Mouse (Mus musculus) midbrain, embryonic 12.5 days (tissue): ENCODE results near the gene Eif1b. TPM values are rescaled to one million over a fixed set of nuclear protein-coding genes. Genes with fewer than 3 reads are reported as not detected.

Source experiments
- ATAC-seq: fragments of 200-750 bp; cut with Nextera tagmentation; 2 replicates; pipeline ENCODE4 v1.8.0; 2017; ENCODE audit warnings: low read depth, moderate TSS enrichment, moderate library complexity; ENCODE audit not compliant: low FRiP score
- H3K27ac ChIP-seq: fragments of 300-500 bp; sonication (generic); replicated peaks from 2 replicates; pipeline ENCODE4 v1.5.1; 2016; ENCODE audit warnings: mild to moderate bottlenecking
- H3K27me3 ChIP-seq: fragments of 300-500 bp; sonication (generic); 2 replicates; pipeline ENCODE4 v1.6.1; 2016; ENCODE audit warnings: mild to moderate bottlenecking
- H3K36me3 ChIP-seq: fragments of 300-500 bp; sonication (generic); 2 replicates; pipeline ENCODE4 v1.6.1; 2016
- H3K4me1 ChIP-seq: fragments of 300-500 bp; sonication (generic); 2 replicates; pipeline ENCODE4 v1.6.1; 2016
- H3K4me2 ChIP-seq: fragments of 300-500 bp; sonication (generic); replicated peaks from 2 replicates; pipeline ENCODE4 v1.6.1; 2016; ENCODE audit warnings: mild to moderate bottlenecking, moderate library complexity
- H3K4me3 ChIP-seq: fragments of 300-500 bp; sonication (generic); 2 replicates; pipeline ENCODE4 v1.5.1; 2016; ENCODE audit warnings: mild to moderate bottlenecking
- H3K9ac ChIP-seq: fragments of 300-500 bp; sonication (generic); replicated peaks from 2 replicates; pipeline ENCODE4 v1.6.1; 2016; ENCODE audit warnings: mild to moderate bottlenecking, moderate library complexity
- H3K9me3 ChIP-seq: fragments of 300-500 bp; sonication (generic); 2 replicates; pipeline ENCODE4 v1.6.1; 2016; ENCODE audit warnings: mild to moderate bottlenecking
- WGBS: fragments of 180-500 bp; shearing (Covaris S2); methylation state at CpG from one replicate; pipeline ENCODE4 v1.1.7; 2016; 5-methylcytosine and 5-hydroxymethylcytosine counted together
- polyA plus RNA-seq: library from polyadenylated mRNA; unstranded; fragments of >200 nt; fragmentation: Nextera tagmentation; extraction: Ambion mirVana; gene quantifications from 2 replicates; pipeline ENCODE4 v1.2.1, GENCODE M21; 2016

The Eif1b gene
- polyA plus RNA-seq, 1 experiment from 2014 or later, result 279 TPM

DNA sequence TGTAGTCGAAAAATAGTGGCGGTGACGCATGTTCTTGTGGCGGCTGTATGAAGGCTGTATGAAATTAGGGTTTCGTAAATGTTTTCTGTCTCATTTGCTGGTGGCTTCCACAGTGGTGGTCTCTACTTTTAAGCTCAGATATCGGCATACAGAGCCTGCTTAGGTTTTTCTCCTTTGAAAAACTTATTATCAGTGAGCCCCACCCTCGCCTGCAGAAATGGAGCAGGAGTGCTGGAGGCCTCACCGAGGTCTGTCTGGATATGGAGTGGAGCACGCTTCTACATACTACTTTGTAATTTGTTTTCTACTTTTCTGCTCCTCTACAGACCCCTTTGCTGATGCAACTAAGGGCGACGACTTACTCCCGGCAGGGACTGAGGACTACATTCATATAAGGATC, 1.7 kb downstream of the Eif1b start:
- Histone ChIP-seq H3K9me3 (no peaks in the 10 kb centered on the region), H3K4me2 (peak overlapping the region; percentile 89), H3K36me3 (peaks cover 24% of the 10 kb centered on the region), H3K27ac (no peak overlapping the region), H3K9ac (peak overlapping the region; percentile 99), H3K4me1 (peaks cover 16% of the 10 kb centered on the region), H3K4me3 (peak overlapping the region; percentile 100), H3K27me3 (no peaks in the 10 kb centered on the region)
- no peak for ATAC-seq
- 83% methylated on average over 12 of the region's 12 CpGs for WGBS

DNA sequence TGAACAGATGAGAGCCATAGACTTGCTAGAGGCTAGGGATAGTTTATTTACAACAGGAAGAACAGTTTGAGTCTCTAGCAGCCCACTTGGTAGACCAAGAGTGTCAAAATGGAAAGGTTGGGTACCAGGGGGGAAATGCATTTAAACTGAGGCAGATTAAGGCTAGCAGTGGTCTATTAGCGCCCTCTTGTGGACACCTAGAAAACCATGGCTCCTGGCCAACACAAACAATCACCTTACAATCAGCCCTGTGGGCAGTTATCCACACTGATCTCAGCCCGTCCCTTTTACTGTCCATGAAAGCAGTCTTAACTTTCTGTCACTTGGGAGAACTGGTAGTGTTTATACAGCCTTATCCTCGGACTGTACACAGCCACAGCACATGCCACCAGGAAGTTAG, 4.7 kb downstream of the Eif1b start:
- Histone ChIP-seq H3K27ac (no peak overlapping the region), H3K4me3 (no peak overlapping the region), H3K9ac (no peak overlapping the region), H3K4me2 (no peak overlapping the region), H3K9me3 (no peaks in the 10 kb centered on the region), H3K36me3 (peaks cover 24% of the 10 kb centered on the region), H3K4me1 (peaks cover 16% of the 10 kb centered on the region), H3K27me3 (no peaks in the 10 kb centered on the region)
- no peak; the same call in 1 of the 2 replicates for ATAC-seq
- WGBS, result 12% methylated on average over 3 of the region's 3 CpGs

DNA sequence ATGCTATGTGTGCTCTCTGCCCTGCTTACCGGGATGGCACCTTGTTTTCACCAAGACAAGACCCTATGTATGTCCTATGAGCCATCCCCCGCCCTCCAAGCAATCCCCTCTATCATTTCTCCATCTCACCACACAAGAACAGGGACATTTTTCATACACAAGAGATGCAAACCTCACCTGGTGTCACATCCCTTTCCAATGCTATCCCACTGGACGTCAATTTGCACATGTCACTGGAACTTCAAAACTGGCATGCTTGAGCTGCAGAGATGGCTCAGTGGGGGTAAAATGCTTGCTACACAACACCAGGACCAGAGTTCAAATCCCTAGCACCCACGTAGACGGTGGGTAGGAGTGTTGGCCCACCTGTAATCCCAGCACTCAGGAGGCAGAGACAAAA, 6.0 kb downstream of the Eif1b start:
- H3K4me1 ChIP-seq, result peaks cover 16% of the 10 kb centered on the region
- no peak overlapping the region for H3K4me2 ChIP-seq
- peaks cover 24% of the 10 kb centered on the region for H3K36me3 ChIP-seq
- no peak overlapping the region for H3K27ac ChIP-seq
- no peaks in the 10 kb centered on the region for H3K27me3 ChIP-seq
- WGBS, result 90% methylated on average over 5 of the region's 5 CpGs
- H3K4me3 ChIP-seq, result no peak overlapping the region
- H3K9me3 ChIP-seq, result no peaks in the 10 kb centered on the region
- no peak for ATAC-seq
- no peak overlapping the region for H3K9ac ChIP-seq

DNA sequence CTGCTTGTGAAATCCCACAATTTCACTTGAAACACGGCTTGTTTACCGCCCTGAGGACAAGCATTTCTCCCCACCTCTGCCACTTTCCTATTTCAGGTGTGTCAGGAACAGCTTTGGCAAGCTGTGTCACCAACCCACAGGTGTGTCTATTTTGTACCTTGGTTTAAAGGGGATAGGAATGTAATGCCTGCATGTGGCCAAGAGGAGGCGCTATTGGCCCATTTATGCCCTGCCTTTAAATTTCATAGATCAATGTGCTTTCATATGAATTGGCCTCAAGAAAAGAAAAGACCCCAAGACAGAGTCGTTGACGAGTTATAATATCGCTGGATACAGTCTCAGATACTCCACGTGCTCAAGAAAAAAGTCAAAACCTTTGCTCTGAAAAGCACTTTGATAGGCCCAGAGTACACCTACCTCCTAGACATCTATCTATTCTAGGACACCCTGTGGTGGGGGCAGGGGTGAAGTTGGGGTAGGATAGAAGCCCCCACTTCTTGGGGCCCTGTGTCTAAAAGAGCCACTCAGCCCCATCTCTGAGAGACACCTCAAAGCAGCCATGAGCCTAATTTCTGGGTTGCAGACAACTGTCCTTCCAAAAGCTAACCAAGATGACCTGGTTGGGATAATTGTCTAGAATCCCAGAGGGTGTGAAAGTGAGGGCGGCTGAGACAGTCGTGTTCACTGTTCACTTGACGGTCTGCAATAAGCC, 9.3 kb downstream of the Eif1b start:
- no peaks in the 10 kb centered on the region for H3K36me3 ChIP-seq
- no peak overlapping the region for H3K4me3 ChIP-seq
- no peak overlapping the region for H3K27ac ChIP-seq
- no peak overlapping the region for H3K9ac ChIP-seq
- no peaks in the 10 kb centered on the region for H3K4me1 ChIP-seq
- H3K4me2 ChIP-seq, result no peak overlapping the region
- H3K27me3 ChIP-seq, result no peaks in the 10 kb centered on the region
- ATAC-seq, result peak; percentile 49; the same call in 1 of the 2 replicates
- 39% methylated on average over 10 of the region's 10 CpGs for WGBS
- peaks cover 2% of the 10 kb centered on the region; the same call in 1 of the 2 replicates for H3K9me3 ChIP-seq

DNA sequence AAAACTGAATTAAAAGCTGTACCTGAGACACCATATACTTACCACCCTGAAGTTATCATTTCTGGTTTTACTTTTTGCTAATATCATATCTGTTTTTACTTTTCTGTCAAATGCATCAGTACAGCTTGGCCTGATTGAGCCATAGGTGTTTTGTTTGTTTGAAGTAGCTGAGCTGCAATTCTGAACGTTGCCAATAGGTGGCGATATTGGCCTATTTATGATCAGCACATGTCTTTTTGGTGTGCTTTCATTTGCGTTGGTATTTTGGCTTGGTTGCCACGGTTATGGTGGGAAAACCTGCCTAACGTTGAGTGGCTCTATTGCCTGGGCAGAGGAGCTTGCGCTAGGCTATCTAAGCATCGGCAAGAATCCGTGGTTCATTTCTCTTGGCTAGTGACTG, 10.0 kb downstream of the Eif1b start:
- no peak overlapping the region for H3K4me3 ChIP-seq
- no peaks in the 10 kb centered on the region for H3K4me1 ChIP-seq
- WGBS, result 6% methylated on average over 8 of the region's 8 CpGs
- no peaks in the 10 kb centered on the region for H3K36me3 ChIP-seq
- no peak overlapping the region for H3K4me2 ChIP-seq
- H3K9ac ChIP-seq, result no peak overlapping the region
- no peak overlapping the region for H3K27ac ChIP-seq
- no peaks in the 10 kb centered on the region for H3K27me3 ChIP-seq
- ATAC-seq, result peak; percentile 44
- H3K9me3 ChIP-seq, result peaks cover 9% of the 10 kb centered on the region

DNA sequence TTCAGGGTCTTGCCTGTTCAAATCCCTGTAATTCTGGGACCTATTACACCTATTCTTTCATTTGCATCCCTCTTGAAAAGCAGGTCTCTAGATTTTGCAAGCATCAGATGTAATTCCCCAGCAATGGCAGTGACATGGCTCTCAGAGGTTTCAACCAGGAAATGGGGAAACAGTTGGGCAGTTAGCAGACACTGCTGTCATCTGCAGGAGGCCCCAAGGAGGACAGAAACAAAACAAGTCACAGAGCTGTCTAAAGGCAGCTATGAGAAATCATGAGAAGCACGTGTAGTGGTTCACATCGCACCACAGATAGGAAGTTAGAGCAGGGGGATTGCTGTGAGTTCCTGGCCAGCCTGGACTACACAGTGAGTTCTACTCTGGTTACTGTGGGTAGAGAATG, 12.4 kb downstream of the Eif1b start:
- peaks cover 12% of the 10 kb centered on the region for H3K9me3 ChIP-seq
- no peak overlapping the region for H3K4me2 ChIP-seq
- H3K4me1 ChIP-seq, result no peaks in the 10 kb centered on the region
- H3K27me3 ChIP-seq, result no peaks in the 10 kb centered on the region
- no peak overlapping the region for H3K27ac ChIP-seq
- 78% methylated on average over 2 of the region's 2 CpGs for WGBS
- no peak for ATAC-seq
- no peak overlapping the region for H3K9ac ChIP-seq
- no peaks in the 10 kb centered on the region for H3K36me3 ChIP-seq
- no peak overlapping the region for H3K4me3 ChIP-seq

DNA sequence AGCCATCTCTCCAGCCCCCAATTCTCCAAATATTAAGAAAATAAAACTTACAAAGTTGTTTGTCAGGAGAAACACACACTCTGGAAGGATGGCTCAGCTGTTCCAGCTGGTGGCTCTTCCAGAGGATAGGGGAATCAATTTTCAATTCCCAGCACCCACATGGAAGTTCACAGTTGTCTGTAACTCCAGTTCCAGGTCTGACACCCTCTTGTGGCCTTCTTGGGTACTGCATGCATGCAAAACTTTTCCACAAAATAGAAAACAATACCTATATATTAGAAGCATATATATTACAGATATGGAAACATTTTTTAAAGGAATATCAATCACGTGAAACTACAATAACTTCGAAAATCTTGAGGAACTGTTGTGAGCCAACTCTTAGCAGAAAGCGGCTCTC, 19.7 kb downstream of the Eif1b start:
- no peaks in the 10 kb centered on the region for H3K4me1 ChIP-seq
- no peaks in the 10 kb centered on the region; the same call in 1 of the 2 replicates for H3K27me3 ChIP-seq
- no peak overlapping the region for H3K9ac ChIP-seq
- no peak overlapping the region for H3K27ac ChIP-seq
- ATAC-seq, result no peak
- H3K4me2 ChIP-seq, result no peak overlapping the region
- H3K36me3 ChIP-seq, result no peaks in the 10 kb centered on the region
- H3K4me3 ChIP-seq, result no peak overlapping the region
- 74% methylated on average over 3 of the region's 3 CpGs for WGBS
- peaks cover 6% of the 10 kb centered on the region for H3K9me3 ChIP-seq

DNA sequence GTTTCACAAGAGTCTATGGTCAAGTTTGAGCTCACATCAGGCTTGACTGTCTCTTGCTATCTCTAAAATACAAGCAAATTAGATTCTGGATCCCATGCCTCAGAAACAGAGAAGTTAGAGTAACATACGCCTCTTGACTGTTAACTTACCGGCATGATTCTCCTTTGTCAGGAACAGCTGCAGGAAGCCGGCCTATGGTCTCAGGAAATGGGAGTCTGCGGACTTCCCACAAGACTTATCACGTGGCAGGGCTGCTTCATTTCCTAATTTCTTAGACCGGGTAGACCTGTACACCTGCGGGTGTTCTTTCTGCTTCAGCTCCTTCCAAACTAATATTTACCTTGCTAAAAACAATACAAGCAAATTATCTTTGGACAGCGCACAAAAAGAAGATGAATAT, 24.7 kb downstream of the Eif1b start:
- Histone ChIP-seq H3K9me3 (no peaks in the 10 kb centered on the region), H3K27ac (no peak overlapping the region), H3K27me3 (no peaks in the 10 kb centered on the region; the same call in 1 of the 2 replicates), H3K4me3 (no peak overlapping the region), H3K9ac (no peak overlapping the region), H3K4me1 (no peaks in the 10 kb centered on the region), H3K36me3 (no peaks in the 10 kb centered on the region), H3K4me2 (no peak overlapping the region)
- no peak for ATAC-seq
- WGBS, result 92% methylated on average over 8 of the region's 8 CpGs

DNA sequence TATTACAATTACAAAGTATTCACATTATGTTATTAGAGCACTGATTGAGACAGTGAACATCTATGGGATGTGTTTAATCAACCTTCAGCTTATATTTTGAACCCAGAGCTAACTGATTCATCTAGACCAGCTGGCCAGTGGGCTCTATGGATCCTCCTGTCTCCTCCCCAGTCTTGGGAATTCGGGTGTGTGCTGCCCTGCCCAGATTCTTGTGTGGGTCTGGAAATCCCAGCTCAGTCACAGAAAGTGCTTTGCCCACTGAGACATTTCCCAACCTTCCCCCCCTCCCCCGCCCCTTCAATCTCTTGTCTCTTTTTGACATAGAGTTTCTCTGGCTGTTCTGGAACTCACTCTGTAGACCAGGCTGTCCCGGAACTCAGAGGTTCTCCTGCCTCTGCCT, 26.9 kb downstream of the Eif1b start:
- no peak for ATAC-seq
- H3K4me2 ChIP-seq, result no peak overlapping the region
- H3K9me3 ChIP-seq, result no peaks in the 10 kb centered on the region
- no peak overlapping the region for H3K27ac ChIP-seq
- no peak overlapping the region for H3K4me3 ChIP-seq
- H3K4me1 ChIP-seq, result no peaks in the 10 kb centered on the region
- 87% methylated on average over 3 of the region's 3 CpGs for WGBS
- no peaks in the 10 kb centered on the region; the same call in 1 of the 2 replicates for H3K27me3 ChIP-seq
- no peak overlapping the region for H3K9ac ChIP-seq
- H3K36me3 ChIP-seq, result no peaks in the 10 kb centered on the region

DNA sequence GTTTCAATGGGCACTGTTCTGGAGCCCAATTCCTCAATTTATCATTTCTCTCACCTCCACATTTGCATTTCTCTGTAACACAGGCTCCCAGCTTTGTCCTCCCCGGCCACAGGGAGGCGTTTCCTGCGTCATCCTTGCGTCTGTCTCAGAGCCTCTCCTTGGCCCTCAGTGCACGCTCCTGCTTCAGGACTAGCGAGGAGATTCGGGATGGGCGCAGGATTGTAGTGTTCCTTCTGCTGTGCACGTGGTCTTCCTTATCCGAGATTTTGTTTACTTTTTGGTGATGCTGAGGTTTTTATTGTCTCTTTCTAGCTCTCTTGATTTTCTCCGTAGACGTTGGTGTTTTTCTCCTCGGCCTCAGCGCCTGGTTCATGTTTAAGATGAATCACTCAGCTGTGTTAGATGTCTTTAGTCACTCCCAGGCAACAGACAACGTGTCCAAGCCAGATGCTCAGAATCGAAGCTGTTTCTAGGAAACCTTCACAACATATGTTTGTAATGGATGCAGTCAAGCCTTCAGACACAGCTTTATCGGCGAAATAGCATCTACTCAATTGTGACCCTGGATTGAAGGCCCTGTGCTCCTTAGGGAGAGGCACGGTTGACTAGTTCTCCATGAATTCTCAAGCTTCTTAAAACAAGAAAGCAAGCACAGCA, 27.6 kb downstream of the Eif1b start:
- ATAC-seq, result no peak
- no peaks in the 10 kb centered on the region for H3K36me3 ChIP-seq
- no peak overlapping the region for H3K9ac ChIP-seq
- H3K4me2 ChIP-seq, result no peak overlapping the region
- 46% methylated on average over 19 of the region's 19 CpGs for WGBS
- no peak overlapping the region for H3K4me3 ChIP-seq
- no peaks in the 10 kb centered on the region for H3K4me1 ChIP-seq
- no peak overlapping the region for H3K27ac ChIP-seq
- no peaks in the 10 kb centered on the region; the same call in 1 of the 2 replicates for H3K27me3 ChIP-seq
- H3K9me3 ChIP-seq, result no peaks in the 10 kb centered on the region

DNA sequence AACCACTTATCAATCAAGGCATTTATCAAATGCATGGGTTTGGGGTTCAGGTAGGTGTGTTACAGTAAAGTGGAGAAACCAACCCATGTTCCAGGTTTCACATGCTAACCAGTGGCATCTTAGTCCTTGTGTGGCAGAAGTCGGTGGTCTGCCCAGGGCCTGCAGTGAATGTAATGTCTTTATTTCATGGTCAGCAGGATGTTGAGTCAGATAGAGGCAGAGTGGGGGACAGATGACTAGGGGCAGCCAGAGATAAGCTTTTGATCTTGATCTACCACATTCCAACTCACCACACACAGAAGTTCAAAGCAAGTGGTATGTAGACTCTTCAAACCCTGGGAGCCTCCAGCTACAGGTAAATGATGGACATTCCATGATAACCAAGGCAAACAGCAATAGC, 29.1 kb downstream of the Eif1b start:
- WGBS, result 90% methylated on average over 1 of the region's 1 CpGs
- H3K4me3 ChIP-seq, result no peak overlapping the region

DNA sequence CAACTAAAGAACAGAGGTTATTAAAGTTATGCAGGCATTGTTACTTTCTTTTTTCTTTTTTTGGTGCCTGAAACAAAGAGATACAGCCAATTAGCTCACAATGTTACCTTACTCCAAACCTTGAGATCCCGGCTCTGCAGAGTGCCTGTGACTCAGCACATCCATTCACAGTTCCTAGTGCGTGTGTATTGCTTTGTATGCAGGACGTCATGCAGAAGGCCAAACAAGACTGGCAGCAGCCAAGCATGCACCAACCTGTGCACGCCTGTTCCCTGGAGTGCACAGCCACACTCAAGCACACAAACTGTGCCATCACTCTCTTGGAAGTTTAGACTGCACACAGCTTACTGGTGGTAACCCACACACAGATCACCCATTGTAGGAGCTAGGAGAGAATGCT, 35.2 kb downstream of the Eif1b start:
- H3K4me1 ChIP-seq, result no peaks in the 10 kb centered on the region; the same call in 1 of the 2 replicates
- WGBS, result 75% methylated on average over 4 of the region's 4 CpGs
- H3K9ac ChIP-seq, result no peak overlapping the region

More for the DNA sequence above, 29.1 kb downstream of the Eif1b start:
- Histone ChIP-seq H3K27ac (no peak overlapping the region), H3K4me2 (no peak overlapping the region), H3K36me3 (no peaks in the 10 kb centered on the region), H3K9me3 (no peaks in the 10 kb centered on the region), H3K9ac (no peak overlapping the region), H3K4me1 (no peaks in the 10 kb centered on the region), H3K27me3 (no peaks in the 10 kb centered on the region)
- no peak for ATAC-seq

More for the DNA sequence above, 35.2 kb downstream of the Eif1b start:
- no peaks in the 10 kb centered on the region for H3K36me3 ChIP-seq
- ATAC-seq, result no peak
- no peaks in the 10 kb centered on the region for H3K27me3 ChIP-seq
- H3K4me2 ChIP-seq, result no peak overlapping the region
- H3K9me3 ChIP-seq, result no peaks in the 10 kb centered on the region
- no peak overlapping the region for H3K4me3 ChIP-seq
- no peak overlapping the region for H3K27ac ChIP-seq
